Mouse (Mus musculus) heart, adult 9 months (tissue): ENCODE data around the gene Cfap45.

Experiments
- DNase-seq, 2 experiments: peaks; one replicate each; pipeline ENCODE4 v3.0.0; 2022; ENCODE audit warnings: low spot score in 2 of 2

The Cfap45 gene

GRCm38 (mm10) chr1:172515396-172515795 is 5.2 kb upstream of the Cfap45 start:
- peak in 1 of 2 experiments; percentile 52 for DNase-seq

- no peak for DNase-seq
Observed at GRCm38 (mm10) chr1:172518013-172518412, 2.6 kb upstream of the Cfap45 start.

GRCm38 (mm10) chr1:172519644-172520043 is 957 bp upstream of the Cfap45 start:
- peak in 1 of 2 experiments; percentile 1 for DNase-seq

- DNase-seq, result no peak
Observed at GRCm38 (mm10) chr1:172522524-172522923, 1.9 kb downstream of the Cfap45 start.

- DNase-seq, result peak; percentile 68 to 76
Observed at GRCm38 (mm10) chr1:172523699-172524101, 3.1 kb downstream of the Cfap45 start.

GRCm38 (mm10) chr1:172525027-172525764 is 4.6 kb downstream of the Cfap45 start:
- DNase-seq, result peak; percentile 82 to 92

GRCm38 (mm10) chr1:172525971-172526370 is 5.4 kb downstream of the Cfap45 start:
- no peak for DNase-seq

GRCm38 (mm10) chr1:172526380-172527081 is 5.9 kb downstream of the Cfap45 start:
- DNase-seq, result peak; percentile 78 to 80

GRCm38 (mm10) chr1:172527431-172527830 is 6.8 kb downstream of the Cfap45 start:
- no peak for DNase-seq

GRCm38 (mm10) chr1:172528701-172529100 is 8.1 kb downstream of the Cfap45 start:
- DNase-seq, result peak; percentile 85 to 90

- no peak for DNase-seq
Observed at GRCm38 (mm10) chr1:172530544-172531220, 10.1 kb downstream of the Cfap45 start.

- peak in 1 of 2 experiments; percentile 45 for DNase-seq
Observed at GRCm38 (mm10) chr1:172532551-172532950, 11.9 kb downstream of the Cfap45 start.

GRCm38 (mm10) chr1:172535116-172535515 is 14.5 kb downstream of the Cfap45 start:
- DNase-seq, result no peak

- no peak for DNase-seq
Observed at GRCm38 (mm10) chr1:172539827-172540226, 19.2 kb downstream of the Cfap45 start.

GRCm38 (mm10) chr1:172540283-172540820 is 19.8 kb downstream of the Cfap45 start:
- DNase-seq, result no peak

GRCm38 (mm10) chr1:172546062-172546461 is 25.5 kb downstream of the Cfap45 start:
- DNase-seq, result no peak

- no peak for DNase-seq
Observed at GRCm38 (mm10) chr1:172548501-172548900, 27.9 kb downstream of the Cfap45 start.

- no peak for DNase-seq
Observed at GRCm38 (mm10) chr1:172549314-172549713, 28.7 kb downstream of the Cfap45 start.

- no peak for DNase-seq
Observed at GRCm38 (mm10) chr1:172549717-172550116, 29.1 kb downstream of the Cfap45 start.

GRCm38 (mm10) chr1:172550551-172550951 is 29.9 kb downstream of the Cfap45 start:
- DNase-seq, result peak; percentile 62 to 73

- DNase-seq, result no peak
Observed at GRCm38 (mm10) chr1:172551009-172551408, 30.4 kb downstream of the Cfap45 start.

GRCm38 (mm10) chr1:172552623-172553022 is 32.0 kb downstream of the Cfap45 start:
- peak in 1 of 2 experiments; percentile 36 for DNase-seq
